Mouse (Mus musculus) urinary bladder, adult 2 months (tissue): ENCODE measurements around the gene Fdx1l. TPM values are rescaled to one million over a fixed set of nuclear protein-coding genes. Genes with fewer than 3 reads are reported as not detected.

Experiments
- DNase-seq: peaks from one replicate; pipeline ENCODE4 v3.0.0; 2022; ENCODE audit warnings: low spot score
- polyA plus RNA-seq: library from polyadenylated mRNA; depleted of rRNA; stranded (reverse); fragments of >200 nt; gene quantifications from 2 replicates; pipeline ENCODE4 v1.2.3, GENCODE M21; 2012; rRNA removed

The Fdx1l gene
- polyA plus RNA-seq: 51.2 and 63.1 TPM in 2 replicates

GRCm38 (mm10) chr9:21073044-21073840 is at the start of gene Fdx1l, which contains the start of gene Gm49373:
Fdx1l (minus strand) TSS chr9:21073614.
Gm49373 (minus strand) TSS chr9:21073096.
- DNase-seq: peak; percentile 76

GRCm38 (mm10) chr9:21121483-21121882 is 48.1 kb upstream of the Fdx1l start:
- DNase-seq: no peak

GRCm38 (mm10) chr9:21117073-21117472 is 43.7 kb upstream of the Fdx1l start:
- no peak for DNase-seq

- DNase-seq: no peak
These were observed 41.7 kb upstream of the Fdx1l start for GRCm38 (mm10) chr9:21115105-21115504.

GRCm38 (mm10) chr9:21114190-21114589 is 40.8 kb upstream of the Fdx1l start:
- no peak for DNase-seq

- no peak for DNase-seq
These were observed 40.3 kb upstream of the Fdx1l start for GRCm38 (mm10) chr9:21113751-21114150.

- no peak for DNase-seq
These were observed 34.3 kb upstream of the Fdx1l start for GRCm38 (mm10) chr9:21107607-21108237.

GRCm38 (mm10) chr9:21105760-21106564 is 32.5 kb upstream of the Fdx1l start:
- DNase-seq: no peak

- DNase-seq: no peak
These were observed 31.4 kb upstream of the Fdx1l start for GRCm38 (mm10) chr9:21104814-21105213.

- no peak for DNase-seq
These were observed 28.7 kb upstream of the Fdx1l start for GRCm38 (mm10) chr9:21102076-21102475.

- DNase-seq: no peak
These were observed 27.2 kb upstream of the Fdx1l start for GRCm38 (mm10) chr9:21100447-21101161.

- DNase-seq: no peak
These were observed 24.4 kb upstream of the Fdx1l start for GRCm38 (mm10) chr9:21097793-21098192.

GRCm38 (mm10) chr9:21095958-21096357 is 22.5 kb upstream of the Fdx1l start:
- no peak for DNase-seq

GRCm38 (mm10) chr9:21093423-21093822 is 20.0 kb upstream of the Fdx1l start:
- no peak for DNase-seq

GRCm38 (mm10) chr9:21091707-21092320 is 18.4 kb upstream of the Fdx1l start, which contains the start of the genes Gm38431 and Raver1:
Gm38431 (minus strand) TSS chr9:21091997.
Raver1 (minus strand) TSS chr9:21092008.
- peak; percentile 90 for DNase-seq

GRCm38 (mm10) chr9:21090972-21091706 is 17.7 kb upstream of the Fdx1l start:
- DNase-seq: no peak

- no peak for DNase-seq
These were observed 17.1 kb upstream of the Fdx1l start for GRCm38 (mm10) chr9:21090537-21090936.

GRCm38 (mm10) chr9:21083324-21083723 is 9.9 kb upstream of the Fdx1l start:
- no peak for DNase-seq

GRCm38 (mm10) chr9:21081127-21081526 is 7.7 kb upstream of the Fdx1l start:
- no peak for DNase-seq

- no peak for DNase-seq
These were observed 2.2 kb upstream of the Fdx1l start for GRCm38 (mm10) chr9:21075625-21076024.
